Comparison of ENCODE assay signal across 1 mouse cellular context in the genomic region with DNA sequence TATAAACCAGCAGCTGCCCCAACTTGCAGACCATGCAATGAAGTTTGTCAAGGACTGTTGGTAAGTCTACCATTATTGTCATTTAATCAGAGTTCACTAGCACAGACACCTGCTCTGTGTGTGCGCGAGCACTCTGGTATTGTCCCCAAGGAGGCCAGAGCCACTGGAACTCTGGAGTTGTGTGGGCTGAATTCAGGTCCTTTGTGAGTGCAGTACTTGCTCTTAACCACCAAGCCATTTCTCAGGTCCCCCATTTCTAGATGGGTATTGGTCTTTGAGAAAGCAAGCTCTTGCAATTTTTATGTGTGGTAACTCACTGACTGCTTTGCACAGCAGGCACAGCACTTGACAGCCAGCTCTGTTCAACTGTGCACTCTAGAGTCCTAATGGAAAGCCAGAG.
TF ChIP-seq lines count a peak whose summit lies in the region.

No protein-coding gene starts in this region.

TF ChIP-seq in MEL, 35 proteins besides CTCF, POLR2A, EP300 and RAD21:
- TF ChIP-seq MYC (IDR thresholded peaks at IDR 0.05; ENCODE audit: low read depth, low read length) (0 out of 2 replicates have a peak, but pooled peaks have one; percentile 15), ZMIZ1 (IDR thresholded peaks at IDR 0.05; ENCODE audit: low read depth, low read length) (peak; percentile 12; the same call in 1 of the 2 replicates), POLR2AphosphoS2 (IDR thresholded peaks at IDR 0.05; ENCODE audit: low read length) (peak; percentile 66; the same call in 1 of the 2 replicates), HCFC1 (IDR thresholded peaks at IDR 0.05; ENCODE audit: low read depth, low read length) (no peak), JUND (IDR thresholded peaks at IDR 0.05; ENCODE audit: low read depth, low read length) (no peak), SIN3A (IDR thresholded peaks at IDR 0.05; ENCODE audit: low read length) (no peak)
